Mouse (Mus musculus) midbrain, embryonic 15.5 days (tissue): ENCODE data around the gene Ranbp3l. TPM values are rescaled to one million over a fixed set of nuclear protein-coding genes. Genes with fewer than 3 reads are reported as not detected.

Experiments used
- ATAC-seq: fragments of 200-750 bp; cut with Nextera tagmentation; replicated peaks from 2 replicates; pipeline ENCODE4 v1.8.0; 2017; ENCODE audit warnings: moderate TSS enrichment
- H3K27ac ChIP-seq: fragments of 300-500 bp; sonication (generic); 2 replicates; pipeline ENCODE4 v1.5.1; 2015; ENCODE audit warnings: mild to moderate bottlenecking, inconsistent platforms
- H3K27me3 ChIP-seq: fragments of 300-500 bp; sonication (generic); replicated peaks from 2 replicates; pipeline ENCODE4 v1.6.1; 2015; ENCODE audit warnings: inconsistent platforms
- H3K36me3 ChIP-seq: fragments of 300-500 bp; sonication (generic); replicated peaks from 2 replicates; pipeline ENCODE4 v1.6.1; 2015; ENCODE audit warnings: inconsistent platforms
- H3K4me1 ChIP-seq: fragments of 300-500 bp; sonication (generic); 2 replicates; pipeline ENCODE4 v1.6.1; 2015; ENCODE audit warnings: inconsistent platforms
- H3K4me2 ChIP-seq: fragments of 300-500 bp; sonication (generic); 2 replicates; pipeline ENCODE4 v1.6.1; 2015; ENCODE audit warnings: inconsistent platforms, mild to moderate bottlenecking, moderate library complexity
- H3K4me3 ChIP-seq: fragments of 300-500 bp; sonication (generic); 2 replicates; pipeline ENCODE4 v1.5.1; 2015; ENCODE audit warnings: mild to moderate bottlenecking, inconsistent platforms
- H3K9ac ChIP-seq: fragments of 300-500 bp; sonication (generic); 2 replicates; pipeline ENCODE4 v1.6.1; 2015; ENCODE audit warnings: mild to moderate bottlenecking, inconsistent platforms
- H3K9me3 ChIP-seq: fragments of 300-500 bp; sonication (generic); 2 replicates; pipeline ENCODE4 v1.6.1; 2016; ENCODE audit warnings: inconsistent platforms
- WGBS: fragments of 180-500 bp; shearing (Covaris S2); methylation state at CpG from one replicate; pipeline ENCODE4 v1.1.7; 2015; ENCODE audit warnings: mixed read lengths; 5-methylcytosine and 5-hydroxymethylcytosine counted together
- polyA plus RNA-seq: library from polyadenylated mRNA; unstranded; fragments of >200 nt; fragmentation: Nextera tagmentation; extraction: Ambion mirVana; gene quantifications from 2 replicates; pipeline ENCODE4 v1.2.1, GENCODE M21; 2015

Ranbp3l gene
- polyA plus RNA-seq, 1 experiment from 2014 or later = 13.1 TPM

GRCm38 (mm10) chr15:9113556-9113955 lies 145.8 kb downstream of the Ranbp3l start:
- H3K9me3 ChIP-seq = no peaks in the 10 kb centered on the region
- no peak for ATAC-seq
- H3K27me3 ChIP-seq = no peaks in the 10 kb centered on the region
- no peak overlapping the region for H3K4me2 ChIP-seq
- H3K27ac ChIP-seq = no peak overlapping the region
- H3K9ac ChIP-seq = no peak overlapping the region
- peaks cover 20% of the 10 kb centered on the region for H3K36me3 ChIP-seq
- WGBS = 85% methylated on average over 9 of the region's 9 CpGs
- no peak overlapping the region for H3K4me3 ChIP-seq
- no peaks in the 10 kb centered on the region for H3K4me1 ChIP-seq

- Histone ChIP-seq H3K4me1 (no peaks in the 10 kb centered on the region), H3K9ac (no peak overlapping the region), H3K27me3 (no peaks in the 10 kb centered on the region), H3K4me2 (no peak overlapping the region), H3K36me3 (peaks cover 20% of the 10 kb centered on the region), H3K9me3 (no peaks in the 10 kb centered on the region), H3K4me3 (no peak overlapping the region), H3K27ac (no peak overlapping the region)
- WGBS = 80% methylated on average over 4 of the region's 4 CpGs
- no peak for ATAC-seq
These were observed 146.4 kb downstream of the Ranbp3l start for GRCm38 (mm10) chr15:9114131-9114530.

GRCm38 (mm10) chr15:9114599-9114998 lies 146.8 kb downstream of the Ranbp3l start:
- no peak overlapping the region for H3K27ac ChIP-seq
- WGBS = 81% methylated on average over 5 of the region's 5 CpGs
- no peak overlapping the region for H3K9ac ChIP-seq
- peaks cover 20% of the 10 kb centered on the region for H3K36me3 ChIP-seq
- H3K4me1 ChIP-seq = no peaks in the 10 kb centered on the region
- no peaks in the 10 kb centered on the region for H3K27me3 ChIP-seq
- no peak for ATAC-seq
- no peaks in the 10 kb centered on the region for H3K9me3 ChIP-seq
- H3K4me2 ChIP-seq = no peak overlapping the region
- no peak overlapping the region for H3K4me3 ChIP-seq

Other genes with a start within 250 kb of the Ranbp3l start
- 25.7 and 25.8 TPM in 2 replicates for gene Nadk2, start 103.3 kb downstream of the Ranbp3l start, polyA plus RNA-seq
- 3.3 and 4.3 TPM in 2 replicates for gene Lmbrd2, start 172.6 kb downstream of the Ranbp3l start, polyA plus RNA-seq
- gene Skp2, start 187.5 kb downstream of the Ranbp3l start, polyA plus RNA-seq = 19.7 and 21.5 TPM in 2 replicates